Mouse (Mus musculus) megakaryocyte, adult 5-6 weeks (primary cell): ENCODE results near the gene Clcnka. TPM values are rescaled to one million over a fixed set of nuclear protein-coding genes. Genes with fewer than 3 reads are reported as not detected.

Source experiments
- ATAC-seq: 2 replicates; pipeline ENCODE4 v1.8.0; 2016; ENCODE audit warnings: mild to moderate bottlenecking, inconsistent platforms; ENCODE audit not compliant: poor library complexity, severe bottlenecking
- total RNA-seq, 2 experiments: library from RNA; stranded (forward) in 1 of 2; stranded (reverse) in 1 of 2; fragments of 153-499, 151-499 nt in 1 of 2; fragments of 221-1000, 200-1000 nt in 1 of 2; gene quantifications; 2 replicates each; pipeline versions ENCODE4 v1.2.3 to v1.2.4; 2015 to 2017

The Clcnka gene
- total RNA-seq (2015) (not detected in 2 replicates), total RNA-seq (2017) (not detected in 2 replicates)

- ATAC-seq = no peak
These were observed at the start of gene Clcnka for GRCm38 (mm10) chr4:141398545-141398944. Clcnka (minus strand) TSS chr4:141398724.

GRCm38 (mm10) chr4:141446211-141446610, 47.7 kb upstream of the Clcnka start:
- ATAC-seq = no peak

DNA sequence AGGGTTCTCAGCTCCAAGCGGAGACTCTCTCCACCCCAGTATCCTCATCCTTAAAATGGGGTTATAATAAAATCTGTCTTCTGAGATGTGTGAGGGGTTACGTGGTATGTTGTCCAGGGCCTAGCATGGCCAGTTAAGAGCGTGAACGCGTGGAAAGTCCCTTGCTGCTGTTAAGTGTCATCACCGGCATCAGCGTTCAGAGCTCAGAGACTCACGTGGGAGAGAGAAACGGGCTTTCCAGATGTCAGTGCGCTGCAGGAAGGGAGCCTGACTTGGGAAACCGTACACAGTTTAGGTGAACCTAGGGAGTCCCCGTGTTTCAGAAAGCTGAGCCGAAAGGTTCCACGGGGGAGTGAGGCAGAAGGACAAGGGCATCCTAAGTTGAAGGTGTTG, 46.8 kb upstream of the Clcnka start:
- no peak for ATAC-seq

DNA sequence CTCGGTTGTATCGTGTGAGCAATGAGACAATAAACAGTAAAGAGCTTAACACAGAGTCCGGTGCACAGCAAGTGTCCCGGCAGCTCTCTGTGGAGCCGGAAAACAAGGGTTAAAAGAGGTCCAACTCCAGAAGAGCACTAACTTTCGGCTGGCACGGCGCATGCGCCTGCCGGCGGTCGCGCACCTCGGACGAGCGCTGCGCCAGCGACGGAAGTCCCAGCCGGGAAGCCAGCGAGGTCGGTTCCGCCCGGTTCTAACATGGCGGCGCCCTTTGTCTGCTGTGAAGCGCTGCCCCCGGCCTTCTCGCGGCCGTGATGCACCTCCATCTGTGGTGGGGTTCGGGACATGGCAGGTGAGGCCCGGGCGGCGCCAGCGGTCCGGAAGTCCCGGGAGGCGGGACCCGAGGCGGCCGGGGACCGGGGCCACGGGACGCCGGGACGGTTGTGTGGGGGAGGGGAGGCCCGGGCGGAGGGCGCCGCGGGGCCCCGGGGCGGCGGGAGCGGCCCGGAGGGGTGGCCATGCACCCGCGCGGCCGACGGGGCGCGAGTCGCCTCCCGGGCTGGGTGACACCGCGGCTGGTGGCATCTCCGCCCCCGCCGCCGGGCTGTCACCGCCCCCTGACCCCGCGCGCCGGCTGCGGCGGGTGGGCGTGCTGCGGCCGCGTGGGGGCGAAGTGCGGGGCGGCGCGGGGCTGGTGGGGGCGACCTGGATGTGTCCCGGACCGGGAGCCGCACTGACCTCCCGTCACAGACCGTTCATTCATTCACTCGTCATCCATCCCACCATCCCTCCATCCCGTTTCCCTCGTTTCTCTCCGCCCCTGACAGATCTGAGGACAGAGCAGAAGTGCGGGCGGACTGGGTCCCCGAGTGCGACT, 46.2 kb upstream of the Clcnka start, which contains the start of gene Zbtb17:
TSS of gene Zbtb17 (plus strand) at position 204 of the 877 bp plus-strand sequence.
- peak; percentile 99 for ATAC-seq

- ATAC-seq = 0 out of 2 replicates have a peak, but pooled peaks have one; percentile 5
These were observed 45.3 kb upstream of the Clcnka start for GRCm38 (mm10) chr4:141443641-141444429.

GRCm38 (mm10) chr4:141440877-141441276, 42.4 kb upstream of the Clcnka start:
- ATAC-seq = no peak

- ATAC-seq = no peak
These were observed 40.7 kb upstream of the Clcnka start for GRCm38 (mm10) chr4:141439083-141439803.

GRCm38 (mm10) chr4:141435974-141436373, 37.5 kb upstream of the Clcnka start, which contains the start of gene Srarp:
Srarp (minus strand) TSS chr4:141436105.
- no peak for ATAC-seq

DNA sequence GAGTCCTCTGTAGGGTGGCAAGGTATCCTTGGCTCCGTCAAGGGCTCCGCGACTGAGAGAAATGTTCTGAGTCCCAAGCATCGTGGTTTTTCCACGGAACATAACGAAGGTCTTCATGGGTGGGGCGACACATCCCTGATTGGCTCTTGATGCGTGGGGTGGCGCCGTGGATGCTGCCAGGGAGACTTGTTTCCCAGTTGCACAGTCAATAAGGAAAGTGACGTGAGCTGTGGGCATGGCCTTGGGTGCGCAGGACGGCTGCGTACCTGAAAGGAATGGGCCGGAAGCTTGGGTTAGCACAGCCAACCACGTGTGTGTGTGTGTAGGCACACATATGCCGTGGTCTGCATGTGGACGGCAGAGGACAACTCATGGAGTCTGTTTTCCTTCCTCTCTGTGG, 34.7 kb upstream of the Clcnka start:
- no peak for ATAC-seq

- no peak for ATAC-seq
These were observed 34.1 kb upstream of the Clcnka start for GRCm38 (mm10) chr4:141432666-141433065.

DNA sequence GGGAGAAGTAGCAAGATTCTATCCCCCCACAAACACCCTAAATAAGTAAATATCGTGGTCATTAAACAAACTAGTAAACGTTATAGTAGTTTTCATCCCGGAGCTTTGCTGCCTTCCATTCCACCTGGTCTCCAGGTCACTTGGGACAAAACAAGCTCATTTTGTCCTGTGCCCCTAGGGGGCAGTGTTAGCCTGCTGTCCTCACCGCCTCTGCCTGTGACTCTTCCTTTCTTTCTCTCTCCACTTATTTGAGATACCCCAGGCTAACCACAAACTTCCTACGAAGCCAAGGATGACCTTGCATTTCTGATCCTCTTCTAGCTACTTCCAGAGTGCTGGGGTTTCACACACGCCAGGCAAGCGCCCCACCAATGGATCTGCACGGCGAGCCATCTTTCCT, 32.5 kb upstream of the Clcnka start:
- peak; percentile 94 for ATAC-seq

DNA sequence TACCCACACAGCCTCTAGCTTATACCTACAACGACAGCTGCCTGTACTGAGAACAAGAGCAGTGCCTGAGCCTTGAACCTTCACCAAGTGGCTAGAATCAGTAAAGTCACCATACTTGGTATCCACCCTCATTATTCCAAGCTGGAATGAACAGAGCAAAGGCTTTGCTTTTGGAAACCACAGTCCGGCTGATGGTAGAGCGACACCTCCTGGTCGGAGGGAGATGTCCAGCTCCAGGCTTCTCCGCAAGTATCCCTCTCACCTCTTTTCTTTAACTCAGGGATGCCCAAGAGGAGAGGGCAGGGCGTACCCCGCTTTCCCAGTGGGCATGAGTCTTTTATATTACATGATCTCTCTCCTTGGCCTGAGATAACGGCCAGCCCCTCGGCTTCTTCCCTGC, 31.3 kb upstream of the Clcnka start:
- ATAC-seq = no peak

- no peak for ATAC-seq
These were observed 30.9 kb upstream of the Clcnka start for GRCm38 (mm10) chr4:141429381-141429780.

DNA sequence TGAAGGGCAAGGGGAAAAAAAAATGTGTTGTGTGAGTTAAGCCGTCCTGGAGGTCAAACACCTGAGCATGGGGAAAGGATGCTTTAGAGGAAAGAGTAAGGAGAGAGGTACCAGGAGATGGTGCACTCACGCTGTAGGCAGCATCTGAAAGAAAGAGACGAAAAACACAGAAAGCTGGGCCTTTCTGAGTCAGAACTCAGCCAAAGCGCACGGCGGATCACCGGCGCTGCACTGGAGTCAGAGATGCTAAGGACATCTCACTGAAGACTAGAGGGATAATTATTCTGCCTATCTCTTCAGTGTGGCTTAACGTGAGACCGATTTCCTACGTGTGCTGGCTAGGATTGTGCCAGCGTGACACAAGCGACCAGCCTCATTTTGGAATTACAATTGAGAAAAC, 29.4 kb upstream of the Clcnka start:
- ATAC-seq = no peak

DNA sequence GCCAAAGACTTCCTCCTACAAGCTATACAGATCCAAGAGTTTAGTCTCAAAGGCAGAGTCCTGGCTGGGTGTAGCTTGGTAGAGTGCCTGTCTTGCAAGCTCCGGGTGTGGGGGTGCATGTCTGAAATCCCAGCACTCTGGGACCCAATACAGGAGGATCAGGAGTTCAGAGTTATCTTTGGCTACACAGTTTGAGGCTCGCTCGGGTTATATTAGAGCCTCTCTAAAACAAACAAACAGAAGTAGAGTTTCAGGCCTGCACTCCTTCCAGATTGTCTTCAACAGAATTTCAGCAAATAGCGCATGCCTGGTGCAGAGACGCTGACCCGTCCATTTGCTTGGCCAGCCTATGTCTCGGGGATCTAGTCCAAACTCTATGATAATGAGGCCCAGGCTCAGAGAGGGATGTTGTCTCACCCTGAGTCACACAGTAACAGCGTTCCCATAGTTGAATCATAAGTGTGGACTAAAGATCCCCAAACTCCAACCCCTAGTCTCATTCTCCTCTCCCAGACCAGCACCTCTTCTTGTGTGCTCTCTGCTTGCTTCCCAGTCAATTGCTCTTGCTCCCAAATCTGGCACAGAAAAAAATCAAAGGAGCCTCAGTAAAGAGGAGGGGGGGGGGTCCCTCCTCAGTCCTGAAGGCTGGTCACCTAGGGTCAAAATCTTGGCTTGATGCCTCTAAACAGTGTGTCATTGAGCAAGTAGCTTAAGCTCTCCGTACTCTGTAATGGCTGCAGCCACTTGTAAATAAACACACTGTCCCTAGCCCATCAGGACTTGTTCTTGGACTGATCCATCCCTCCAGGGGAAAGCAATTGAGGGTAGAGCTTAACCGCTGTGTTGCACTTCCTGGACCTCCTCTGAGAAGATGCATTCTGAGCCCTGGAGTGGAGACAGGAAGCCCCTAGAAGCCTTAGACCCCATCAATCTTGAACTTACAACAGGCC, 28.5 kb upstream of the Clcnka start:
- ATAC-seq = no peak

- peak; percentile 52 for ATAC-seq
These were observed 27.3 kb upstream of the Clcnka start for GRCm38 (mm10) chr4:141425484-141426479.

DNA sequence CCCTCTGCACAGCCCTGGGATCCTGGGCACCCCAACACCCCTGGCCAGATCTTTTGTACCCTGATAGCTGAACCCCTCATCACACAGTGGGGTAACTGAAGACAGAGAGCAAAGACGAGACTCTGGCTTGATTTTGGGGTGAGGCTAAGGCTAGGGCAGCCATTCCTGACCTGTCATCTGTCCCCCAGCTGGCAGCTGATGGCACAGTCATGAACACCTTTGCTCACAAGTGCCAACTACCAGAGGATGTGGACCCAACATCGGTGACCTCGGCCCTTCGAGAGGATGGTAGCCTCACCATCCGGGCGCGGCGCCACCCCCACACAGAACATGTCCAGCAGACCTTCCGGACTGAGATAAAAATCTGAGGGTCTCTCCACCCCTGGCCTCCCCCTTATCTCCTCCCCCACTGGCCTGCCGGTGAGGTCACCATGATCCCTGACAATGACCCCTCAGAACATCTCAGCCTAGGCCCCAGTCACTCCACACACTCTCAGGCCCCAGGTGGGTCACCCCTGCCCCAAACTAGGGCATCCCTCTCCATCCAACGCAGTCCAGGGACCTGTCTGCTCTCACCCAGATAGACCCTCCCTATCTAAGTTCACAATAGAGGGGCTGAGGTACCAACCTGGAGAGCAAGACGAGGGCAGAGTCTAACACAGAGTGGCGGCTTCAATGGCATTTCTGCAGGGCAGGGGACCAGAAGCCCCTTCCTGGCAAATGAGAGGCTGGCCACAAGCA, 25.3 kb upstream of the Clcnka start:
- no peak for ATAC-seq

DNA sequence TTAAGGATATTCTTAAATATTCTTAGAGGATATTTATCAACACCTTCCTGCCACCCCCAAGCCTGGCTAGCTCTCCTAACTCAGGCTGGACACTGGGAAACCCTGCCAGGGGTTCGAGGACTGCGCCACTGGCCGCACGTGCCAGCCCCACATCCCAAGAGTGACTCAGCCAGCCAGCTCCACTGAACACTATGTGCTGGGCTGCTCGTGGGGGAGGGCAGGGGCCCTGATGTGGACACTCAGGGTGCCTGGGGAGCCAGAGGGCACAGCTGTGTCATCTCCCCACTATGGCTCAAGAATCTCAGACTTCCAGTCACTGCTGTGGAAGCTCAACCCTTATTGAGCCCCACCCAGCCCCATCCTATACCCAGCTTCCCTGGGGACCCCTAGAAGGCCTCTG, 24.8 kb upstream of the Clcnka start:
- no peak for ATAC-seq
